Mouse (Mus musculus) cerebellum, adult 2 months (tissue): Measurements from ENCODE around the gene AI464131. TPM values are rescaled to one million over a fixed set of nuclear protein-coding genes. Genes with fewer than 3 reads are reported as not detected.

Source experiments
- DNase-seq, 2 experiments: peaks; one replicate each; pipeline ENCODE4 v3.0.0; 2021
- H3K27ac ChIP-seq: fragments of 200-500 bp; 2 replicates; pipeline ENCODE4 v1.5.1; 2012; ENCODE audit warnings: low read length, control low read depth, inconsistent platforms; ENCODE audit not compliant: insufficient read depth
- H3K27me3 ChIP-seq: fragments of 200-500 bp; 2 replicates; pipeline ENCODE4 v1.6.1; 2012; ENCODE audit warnings: inconsistent platforms, mild to moderate bottlenecking, low read length, moderate library complexity; ENCODE audit not compliant: control insufficient read depth, insufficient read depth
- H3K4me1 ChIP-seq: fragments of 200-500 bp; 2 replicates; pipeline ENCODE4 v1.6.1; 2011; ENCODE audit warnings: low read length; ENCODE audit not compliant: control insufficient read depth, insufficient read depth
- H3K4me3 ChIP-seq: fragments of 200-500 bp; replicated peaks from 2 replicates; pipeline ENCODE3; 2011; ENCODE audit warnings: mild to moderate bottlenecking, low read depth, low read length, control low read depth; ENCODE audit not compliant: insufficient read depth
- CTCF ChIP-seq: fragments of 200-500 bp; IDR thresholded peaks from 2 replicates; pipeline ENCODE4 v1.5.1; 2011; ENCODE audit warnings: low read depth, mild to moderate bottlenecking, control low read depth, low read length, moderate library complexity, borderline replicate concordance; ENCODE audit not compliant: insufficient read depth
- POLR2A ChIP-seq: fragments of 200-500 bp; IDR thresholded peaks from 2 replicates; pipeline ENCODE4 v1.6.1; 2011; ENCODE audit warnings: low read length, control low read depth, borderline replicate concordance; ENCODE audit not compliant: insufficient read depth
- WGBS: fragments of 180-500 bp; shearing (Covaris S2); methylation state at CpG from one replicate; pipeline ENCODE4 v1.1.7; 2018; 5-methylcytosine and 5-hydroxymethylcytosine counted together
- polyA plus RNA-seq: library from polyadenylated mRNA; depleted of rRNA; stranded (reverse); fragments of >200 nt; gene quantifications from 2 replicates; pipeline ENCODE4 v1.2.3, GENCODE M21; 2012

AI464131 gene
- polyA plus RNA-seq, 1 experiment: 19.9 TPM

DNA sequence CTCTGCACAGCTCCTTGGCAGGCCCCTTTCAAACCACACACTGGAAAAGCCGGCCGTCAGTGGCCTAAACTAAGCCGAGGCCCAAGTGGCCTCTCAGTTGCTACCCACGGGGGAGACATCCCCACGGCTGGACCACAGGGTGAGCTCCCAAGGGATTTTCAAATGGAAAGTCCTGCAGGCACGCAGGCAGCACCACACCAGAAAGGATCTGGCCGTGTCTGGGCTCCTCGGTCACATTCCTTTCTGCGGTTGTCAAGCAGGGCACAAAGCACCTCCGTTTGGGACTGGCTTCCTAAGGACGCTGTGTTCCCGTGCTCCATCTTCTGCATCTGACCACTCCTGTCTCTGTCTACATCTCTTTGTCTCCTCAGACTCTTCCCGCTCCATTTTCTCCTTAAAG is 24.2 kb upstream of the AI464131 start:
- H3K27me3 ChIP-seq: no peaks in the 10 kb centered on the region
- H3K27ac ChIP-seq: no peak overlapping the region
- TF ChIP-seq CTCF (no peak), POLR2A (no peak)
- no peak for DNase-seq
- no peak overlapping the region for H3K4me3 ChIP-seq
- H3K4me1 ChIP-seq: peaks cover 7% of the 10 kb centered on the region; the same call in 1 of the 2 replicates
- 67% methylated on average over 13 of the region's 13 CpGs for WGBS

DNA sequence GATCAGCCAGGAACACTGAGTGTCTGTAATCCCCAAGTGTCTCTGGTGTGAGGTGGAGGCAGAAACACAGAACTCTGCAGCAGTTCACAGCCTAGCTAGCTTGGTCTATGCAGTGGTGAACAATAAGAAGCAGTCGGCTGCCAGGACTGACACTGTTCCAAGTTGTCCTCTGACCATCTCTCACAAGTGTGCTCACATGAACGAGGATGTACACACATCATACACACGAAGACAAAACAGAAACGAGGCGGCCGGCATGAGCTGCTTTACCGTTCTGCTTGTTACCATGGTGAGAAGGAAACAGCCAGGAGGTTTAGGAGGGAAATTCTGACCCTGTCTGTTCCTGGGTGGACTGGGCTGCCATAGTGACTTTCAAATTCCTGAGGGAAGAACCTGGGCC is 23.7 kb upstream of the AI464131 start:
- peaks cover 6% of the 10 kb centered on the region; the same call in 1 of the 2 replicates for H3K4me1 ChIP-seq
- no peak overlapping the region for H3K27ac ChIP-seq
- TF ChIP-seq POLR2A (no peak), CTCF (no peak)
- 43% methylated on average over 7 of the region's 7 CpGs for WGBS
- DNase-seq: no peak
- no peak overlapping the region for H3K4me3 ChIP-seq
- no peaks in the 10 kb centered on the region for H3K27me3 ChIP-seq

GRCm38 (mm10) chr4:41524829-41525228 is 22.0 kb upstream of the AI464131 start:
- no peak for DNase-seq
- peaks cover 6% of the 10 kb centered on the region; the same call in 1 of the 2 replicates for H3K4me1 ChIP-seq
- no peak overlapping the region for H3K27ac ChIP-seq
- 65% methylated on average over 9 of the region's 9 CpGs for WGBS
- no peaks in the 10 kb centered on the region for H3K27me3 ChIP-seq
- H3K4me3 ChIP-seq: no peak overlapping the region
- no peak for TF ChIP-seq CTCF
- no peak for TF ChIP-seq POLR2A

DNA sequence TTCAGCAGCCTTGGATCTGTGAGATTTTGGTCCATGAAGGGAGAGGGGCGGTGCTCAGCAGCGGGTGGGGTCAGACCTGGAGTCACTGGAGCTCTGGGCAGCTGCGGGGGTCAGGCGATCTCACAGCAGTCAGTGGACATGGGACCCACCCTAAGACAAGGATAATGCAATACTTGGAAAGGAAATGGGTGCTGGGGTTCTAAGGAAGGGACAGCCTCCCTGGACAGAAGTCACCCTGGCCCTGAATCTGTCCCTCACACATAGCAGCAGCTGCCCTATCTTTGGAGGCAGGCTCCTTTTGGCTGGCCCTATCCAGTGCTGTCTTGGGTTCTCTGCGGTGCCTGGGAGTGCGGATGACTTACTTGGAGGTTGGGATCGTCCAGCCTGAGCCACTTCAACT is 21.0 kb upstream of the AI464131 start:
- H3K4me1 ChIP-seq: peaks cover 4% of the 10 kb centered on the region; the same call in 1 of the 2 replicates
- DNase-seq: no peak
- H3K27me3 ChIP-seq: no peaks in the 10 kb centered on the region
- no peak overlapping the region for H3K27ac ChIP-seq
- H3K4me3 ChIP-seq: no peak overlapping the region
- no peak for TF ChIP-seq POLR2A
- no peak for TF ChIP-seq CTCF
- WGBS: 84% methylated on average over 7 of the region's 7 CpGs

GRCm38 (mm10) chr4:41522788-41523187 is 19.9 kb upstream of the AI464131 start:
- peak; percentile 41 to 52 for DNase-seq
- Histone ChIP-seq H3K27me3 (no peaks in the 10 kb centered on the region), H3K4me3 (no peak overlapping the region), H3K27ac (no peak overlapping the region), H3K4me1 (no peaks in the 10 kb centered on the region)
- WGBS: 67% methylated on average over 5 of the region's 5 CpGs
- TF ChIP-seq CTCF (peak; percentile 19; the same call in 1 of the 2 replicates), POLR2A (no peak)

GRCm38 (mm10) chr4:41522136-41522535 is 19.3 kb upstream of the AI464131 start:
- H3K4me3 ChIP-seq: no peak overlapping the region
- TF ChIP-seq POLR2A (no peak), CTCF (no peak)
- H3K27ac ChIP-seq: no peak overlapping the region
- no peaks in the 10 kb centered on the region for H3K4me1 ChIP-seq
- no peaks in the 10 kb centered on the region for H3K27me3 ChIP-seq
- DNase-seq: no peak
- 91% methylated on average over 6 of the region's 6 CpGs for WGBS

DNA sequence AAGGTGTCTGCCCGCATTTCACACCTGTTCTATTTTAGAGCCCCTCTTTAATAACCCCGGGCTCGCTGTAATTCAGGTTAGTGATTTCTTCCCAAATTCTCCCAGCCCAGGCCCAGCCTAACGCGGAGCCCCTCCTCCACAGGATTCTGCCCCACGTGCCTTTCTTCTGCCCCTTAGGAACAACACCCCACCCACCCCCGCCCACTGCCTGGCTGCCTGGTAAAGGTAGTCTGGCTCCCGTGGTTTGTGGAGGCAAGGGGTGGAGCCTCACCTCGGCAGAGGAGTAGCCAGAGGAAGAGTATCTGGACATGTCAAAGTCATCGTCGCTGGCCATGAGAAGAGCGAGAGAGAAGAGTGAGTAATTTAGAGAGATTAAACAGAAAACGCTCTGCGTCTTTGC is 17.8 kb upstream of the AI464131 start:
- WGBS: 74% methylated on average over 14 of the region's 14 CpGs
- no peaks in the 10 kb centered on the region for H3K27me3 ChIP-seq
- no peak for TF ChIP-seq POLR2A
- no peak overlapping the region for H3K4me3 ChIP-seq
- no peaks in the 10 kb centered on the region for H3K4me1 ChIP-seq
- H3K27ac ChIP-seq: no peak overlapping the region
- DNase-seq: no peak

GRCm38 (mm10) chr4:41519195-41519594 is 16.3 kb upstream of the AI464131 start:
- no peak for TF ChIP-seq POLR2A
- TF ChIP-seq CTCF: no peak
- 92% methylated on average over 5 of the region's 5 CpGs for WGBS
- Histone ChIP-seq H3K4me1 (no peaks in the 10 kb centered on the region), H3K27me3 (no peaks in the 10 kb centered on the region), H3K4me3 (no peak overlapping the region), H3K27ac (no peak overlapping the region)
- no peak for DNase-seq
